Mouse (Mus musculus): ENCODE measurements around the gene Olfr802. TPM values are rescaled to one million over a fixed set of nuclear protein-coding genes. Genes with fewer than 3 reads are reported as not detected.

Olfr802 gene
- not detected for total RNA-seq (2021)
- long read RNA-seq, experiment 1: 0 reads
- long read RNA-seq, experiment 2: 0 reads

GRCm38 (mm10) chr10:129688069-129688468 is at the start of gene Olfr802:
Olfr802 (minus strand) TSS chr10:129688169.
- DNase-seq: no peak

DNA sequence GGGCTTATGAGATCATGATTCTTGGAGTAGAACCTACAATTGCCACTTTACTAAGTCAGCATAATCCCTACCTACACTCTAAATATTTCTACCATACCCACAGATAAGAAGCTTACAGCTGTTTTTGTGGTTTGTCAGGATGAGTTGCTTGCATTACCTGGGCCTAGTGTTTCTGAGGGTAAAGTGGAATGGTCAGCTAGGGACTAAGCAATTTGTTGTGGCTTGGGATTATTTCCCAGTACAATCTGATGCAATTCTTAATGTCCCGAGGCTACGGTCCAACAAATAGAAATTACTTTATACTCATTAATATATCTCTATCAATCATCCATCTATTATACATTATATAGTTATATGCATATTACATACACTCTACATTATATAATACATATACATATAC is 41.3 kb upstream of the Olfr802 start, which contains the start of gene Olfr805:
Olfr805 (minus strand) TSS at position 101 of the 400 bp plus-strand sequence.
- DNase-seq: no peak

GRCm38 (mm10) chr10:129702910-129703309 is 14.9 kb upstream of the Olfr802 start, which contains the start of gene Olfr804:
Olfr804 (plus strand) TSS chr10:129703210.
- DNase-seq: no peak

GRCm38 (mm10) chr10:129694186-129694585 is 6.2 kb upstream of the Olfr802 start, which contains the start of gene Olfr803:
Olfr803 (minus strand) TSS chr10:129694286.
- no peak for DNase-seq

GRCm38 (mm10) chr10:129673765-129674164 is 14.2 kb downstream of the Olfr802 start, which contains the start of gene Olfr801:
Olfr801 (minus strand) TSS chr10:129673865.
- DNase-seq: no peak

DNA sequence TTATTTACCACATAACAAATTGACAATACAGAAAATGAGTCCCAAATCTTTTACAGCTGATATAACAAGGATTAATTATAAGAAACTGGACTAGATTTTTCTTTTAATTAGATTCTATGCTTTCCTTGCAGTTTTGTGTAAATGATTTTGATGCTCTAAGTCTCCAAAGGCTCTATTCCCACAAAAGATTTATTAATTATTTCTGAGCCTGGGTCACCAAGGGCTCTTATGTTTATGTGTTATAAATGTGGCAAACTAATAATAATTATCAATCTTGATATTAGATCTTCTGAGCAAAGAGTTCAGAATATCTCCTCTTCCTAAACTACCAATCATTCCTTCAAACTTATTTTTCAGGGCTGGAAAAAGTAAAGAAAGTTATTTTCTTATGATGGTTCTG is 30.6 kb downstream of the Olfr802 start, which contains the start of gene Olfr800:
Olfr800 (plus strand) TSS at position 301 of the 400 bp plus-strand sequence.
- no peak for DNase-seq

- DNase-seq: no peak
These were observed 36.2 kb downstream of the Olfr802 start for GRCm38 (mm10) chr10:129651763-129652162.

DNA sequence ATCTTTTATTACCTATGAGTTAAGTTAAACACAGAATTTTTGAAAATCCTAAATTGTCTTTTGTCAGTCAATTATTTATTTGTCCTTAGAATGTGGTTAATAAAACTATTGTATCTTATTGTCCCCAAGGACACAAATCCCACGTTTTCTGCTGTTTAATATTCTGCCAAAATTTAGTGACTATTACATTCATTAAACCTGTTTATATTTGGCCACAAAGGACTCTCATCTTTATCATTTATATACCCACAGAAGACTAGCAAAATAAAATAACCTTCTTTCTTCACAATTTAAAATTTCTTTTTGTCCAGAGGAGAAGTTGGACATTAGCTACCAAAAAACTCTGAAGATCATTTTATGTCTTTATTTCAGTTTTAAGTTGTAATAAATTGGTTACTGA is 50.8 kb downstream of the Olfr802 start, which contains the start of gene Olfr799:
Olfr799 (plus strand) TSS at position 301 of the 400 bp plus-strand sequence.
- no peak for DNase-seq

DNA sequence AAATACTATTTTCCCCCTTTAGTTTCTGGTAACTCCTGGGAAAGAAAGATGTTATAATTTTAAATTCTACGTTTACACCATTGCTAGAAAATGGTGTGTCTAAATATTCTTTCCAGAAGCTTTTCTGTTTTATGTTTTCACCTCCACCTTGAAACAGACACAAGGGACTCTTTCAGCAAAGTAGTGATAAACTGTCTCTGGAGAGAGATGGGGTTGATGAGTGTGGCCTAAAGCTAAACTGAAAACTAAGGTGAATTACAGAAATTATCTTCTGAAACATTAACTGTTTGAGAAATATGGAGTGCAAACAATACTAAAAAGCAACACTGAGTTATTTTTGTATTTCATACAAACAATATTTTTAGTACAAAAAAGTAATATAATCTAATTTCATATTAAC is 60.1 kb downstream of the Olfr802 start, which contains the start of gene Olfr798:
Olfr798 (minus strand) TSS at position 101 of the 400 bp plus-strand sequence.
- no peak for DNase-seq

Small RNA genes within 50 kb of the gene (microRNA-seq; reads per million reads assigned to microRNA genes)
- gene Gm24485 (ENCODE audit: borderline replicate concordance in 2 of 2): 0 reads per million in 2 experiments

Other genes with a start within 250 kb of the Olfr802 start
- gene Olfr787, start 226.3 kb downstream of the Olfr802 start, total RNA-seq (2021): not detected
- not detected for gene Olfr788, start 217.2 kb downstream of the Olfr802 start, total RNA-seq (2021)
- gene Olfr789, start 203.4 kb downstream of the Olfr802 start, total RNA-seq (2021): not detected
- gene Olfr790, start 189.7 kb downstream of the Olfr802 start, total RNA-seq (2021): not detected
- not detected for gene Olfr791, start 166.4 kb downstream of the Olfr802 start, total RNA-seq (2021)
- gene Olfr792, start 149.0 kb downstream of the Olfr802 start, total RNA-seq (2021): not detected
- not detected for gene Olfr794, start 120.5 kb downstream of the Olfr802 start, total RNA-seq (2021)
- gene Olfr796, start 75.6 kb downstream of the Olfr802 start, total RNA-seq (2021): not detected
- not detected for gene Olfr798, start 60.2 kb downstream of the Olfr802 start, total RNA-seq (2021)
- not detected for gene Olfr799, start 50.7 kb downstream of the Olfr802 start, total RNA-seq (2021)
- not detected for gene Olfr800, start 30.5 kb downstream of the Olfr802 start, total RNA-seq (2021)
- not detected for gene Olfr801, start 14.3 kb downstream of the Olfr802 start, total RNA-seq (2021)
- gene Olfr803, start 6.1 kb upstream of the Olfr802 start, total RNA-seq (2021): not detected
- gene Olfr804, start 15.0 kb upstream of the Olfr802 start, total RNA-seq (2021): not detected
- not detected for gene Olfr805, start 41.2 kb upstream of the Olfr802 start, total RNA-seq (2021)
- not detected for gene Olfr806, start 53.8 kb upstream of the Olfr802 start, total RNA-seq (2021)
- not detected for gene Olfr807, start 69.6 kb upstream of the Olfr802 start, total RNA-seq (2021)
- gene Olfr808, start 77.3 kb upstream of the Olfr802 start, total RNA-seq (2021): not detected
- not detected for gene Olfr809, start 86.5 kb upstream of the Olfr802 start, total RNA-seq (2021)
- gene Olfr810, start 106.7 kb upstream of the Olfr802 start, total RNA-seq (2021): not detected
- gene Olfr811, start 116.2 kb upstream of the Olfr802 start, total RNA-seq (2021): not detected
- gene Olfr812, start 157.9 kb upstream of the Olfr802 start, total RNA-seq (2021): not detected
- gene Olfr813, start 167.2 kb upstream of the Olfr802 start, total RNA-seq (2021): not detected
- gene Olfr814, start 191.7 kb upstream of the Olfr802 start, total RNA-seq (2021): not detected
- not detected for gene Olfr815, start 217.7 kb upstream of the Olfr802 start, total RNA-seq (2021)
- not detected for gene Olfr816, start 227.4 kb upstream of the Olfr802 start, total RNA-seq (2021)

All from gastrocnemius, postnatal 25 days (tissue).